7 mouse cellular contexts compared by ENCODE assay signal in genomic region chrX:73342941-73343735, GRCm38 (mm10). TPM values are rescaled to one million over a fixed set of nuclear protein-coding genes. Genes with fewer than 3 reads are reported as not detected.
DNase-seq lines count a peak whose midpoint lies in the region; ATAC-seq and TF ChIP-seq lines count a peak whose summit lies in the region.

No protein-coding gene starts in this region.

- H3K4me3 ChIP-seq in testis, adult 2 months (ENCODE audit: control insufficient read depth, low read depth, low read length) = peak overlapping the region; percentile 89
- H3K4me3 ChIP-seq in kidney, embryonic 16.5 days (ENCODE audit: low read length) = peak overlapping the region; percentile 68
- peak overlapping the region; percentile 97 for H3K4me3 ChIP-seq in megakaryocyte, embryonic 14.5 days (replicated peaks)

- TF ChIP-seq CTCF in testis, adult 2 months (IDR thresholded peaks at IDR 0.05; ENCODE audit: control insufficient read depth, insufficient read depth, insufficient replicate concordance, low read depth, low read length) = no peak

- H3K4me2 ChIP-seq in kidney, embryonic 16.5 days (replicated peaks; ENCODE audit: low read depth, low read length) = peak overlapping the region; percentile 55

- ATAC-seq in kidney, embryonic 16.5 days (ENCODE audit: low FRiP score, low TSS enrichment) = peak; percentile 76

- peak overlapping the region; percentile 66 for H3K27ac ChIP-seq in testis, adult 2 months (ENCODE audit: control insufficient read depth, insufficient read depth, low read depth, low read length)
- H3K27ac ChIP-seq in kidney, embryonic 16.5 days (ENCODE audit: low read length) = 0 out of 2 replicates have a peak overlapping the region, but pooled peaks have one; percentile 46

- no peak for DNase-seq in testis, postnatal 14 days (ENCODE audit: low spot score)
- peak; percentile 27 for DNase-seq in cerebellum, adult 11 months
- peak; percentile 3 for DNase-seq in forelimb bud, embryonic 11.5 days (ENCODE audit: low read depth, low spot score)
- peak; percentile 5 for DNase-seq in thymus, postnatal 0 days (ENCODE audit: low spot score)

- H3K4me1 ChIP-seq in testis, adult 2 months (ENCODE audit: control insufficient read depth, insufficient read depth, low read length) = peaks cover 2% of the 10 kb centered on the region; the same call in 1 of the 2 replicates
- H3K4me1 ChIP-seq in kidney, embryonic 16.5 days (ENCODE audit: insufficient read depth, low read length) = no peaks in the 10 kb centered on the region
- peaks cover 22% of the 10 kb centered on the region for H3K4me1 ChIP-seq in megakaryocyte, embryonic 14.5 days

- no peaks in the 10 kb centered on the region for H3K9me3 ChIP-seq in kidney, embryonic 16.5 days (ENCODE audit: low read length)
- H3K9me3 ChIP-seq in megakaryocyte, embryonic 14.5 days = no peaks in the 10 kb centered on the region

- no peak for TF ChIP-seq POLR2A in testis, adult 2 months (IDR thresholded peaks at IDR 0.05; ENCODE audit: control insufficient read depth, low read depth, low read length)

- 24% methylated on average over 13 of the region's 15 CpGs for WGBS in kidney, embryonic 16.5 days

- H3K36me3 ChIP-seq in testis, adult 2 months (ENCODE audit: control insufficient read depth, insufficient read depth, low read length) = no peaks in the 10 kb centered on the region
- no peaks in the 10 kb centered on the region for H3K36me3 ChIP-seq in kidney, embryonic 16.5 days (ENCODE audit: insufficient read depth, low read length)
- H3K36me3 ChIP-seq in megakaryocyte, embryonic 14.5 days (replicated peaks; ENCODE audit: low read length) = peaks cover 17% of the 10 kb centered on the region

- H3K9ac ChIP-seq in kidney, embryonic 16.5 days (replicated peaks; ENCODE audit: low read length) = peak overlapping the region; percentile 74

- no peaks in the 10 kb centered on the region for H3K27me3 ChIP-seq in testis, adult 2 months (ENCODE audit: control insufficient read depth, insufficient read depth, low read length)
- H3K27me3 ChIP-seq in kidney, embryonic 16.5 days (ENCODE audit: insufficient read depth, low read length) = peaks cover 2% of the 10 kb centered on the region; the same call in 1 of the 2 replicates
- peaks cover 9% of the 10 kb centered on the region for H3K27me3 ChIP-seq in megakaryocyte, embryonic 14.5 days (replicated peaks)

RNA-seq across cellular contexts. Expression of gene Zfp275, which starts 0.7 kb away (rescaled TPM):
- polyA plus RNA-seq in testis, adult 2 months (2012; rRNA removed) = 5.3 and 7.4 TPM in 2 replicates
- 13.8 and 14.7 TPM in 2 replicates for polyA plus RNA-seq in kidney, embryonic 16.5 days (2015; fragmentation: Nextera tagmentation; extraction: Ambion mirVana)
- 0.34 and 0.38 TPM in 2 replicates for polyA plus RNA-seq in megakaryocyte, embryonic 14.5 days (2012; ENCODE audit: insufficient read depth, low replicate concordance)
- polyA plus RNA-seq in thymus, postnatal 0 days (2015; fragmentation: Nextera tagmentation; extraction: Ambion mirVana) = 5.6 and 5.7 TPM in 2 replicates

RNA-seq across cellular contexts. Expression of gene Gm45015, which starts 6.5 kb away (rescaled TPM):
- polyA plus RNA-seq in testis, adult 2 months (2012; rRNA removed) = 0.29 and 0.48 TPM in 2 replicates
- not detected in 2 replicates for polyA plus RNA-seq in kidney, embryonic 16.5 days (2015; fragmentation: Nextera tagmentation; extraction: Ambion mirVana)
- polyA plus RNA-seq in megakaryocyte, embryonic 14.5 days (2012; ENCODE audit: insufficient read depth, low replicate concordance) = not detected in 2 replicates
- not detected in 2 replicates for polyA plus RNA-seq in thymus, postnatal 0 days (2015; fragmentation: Nextera tagmentation; extraction: Ambion mirVana)

RNA-seq across cellular contexts. Expression of gene Xlr5a, which starts 50.4 kb away (rescaled TPM):
- 0.71 and 1.1 TPM in 2 replicates for polyA plus RNA-seq in testis, adult 2 months (2012; rRNA removed)
- not detected in 2 replicates for polyA plus RNA-seq in kidney, embryonic 16.5 days (2015; fragmentation: Nextera tagmentation; extraction: Ambion mirVana)
- not detected in 2 replicates for polyA plus RNA-seq in megakaryocyte, embryonic 14.5 days (2012; ENCODE audit: insufficient read depth, low replicate concordance)
- polyA plus RNA-seq in thymus, postnatal 0 days (2015; fragmentation: Nextera tagmentation; extraction: Ambion mirVana) = 0.18 TPM in 1 of 2 replicates, not detected in the other

RNA-seq across cellular contexts. Expression of gene Xlr5c, which starts 50.4 kb away (rescaled TPM):
- 0.99 and 1.1 TPM in 2 replicates for polyA plus RNA-seq in testis, adult 2 months (2012; rRNA removed)
- not detected in 2 replicates for polyA plus RNA-seq in kidney, embryonic 16.5 days (2015; fragmentation: Nextera tagmentation; extraction: Ambion mirVana)
- polyA plus RNA-seq in megakaryocyte, embryonic 14.5 days (2012; ENCODE audit: insufficient read depth, low replicate concordance) = not detected in 2 replicates
- 0.10 TPM in 1 of 2 replicates, not detected in the other for polyA plus RNA-seq in thymus, postnatal 0 days (2015; fragmentation: Nextera tagmentation; extraction: Ambion mirVana)

RNA-seq across cellular contexts. Expression of gene Gm18336, which starts 55.4 kb away (rescaled TPM):
- polyA plus RNA-seq in testis, adult 2 months (2012; rRNA removed) = 0.93 and 1.6 TPM in 2 replicates
- not detected in 2 replicates for polyA plus RNA-seq in kidney, embryonic 16.5 days (2015; fragmentation: Nextera tagmentation; extraction: Ambion mirVana)
- polyA plus RNA-seq in megakaryocyte, embryonic 14.5 days (2012; ENCODE audit: insufficient read depth, low replicate concordance) = not detected in 2 replicates
- polyA plus RNA-seq in thymus, postnatal 0 days (2015; fragmentation: Nextera tagmentation; extraction: Ambion mirVana) = not detected in 2 replicates
